Mouse (Mus musculus) spleen, postnatal 4 days (tissue): ENCODE results near the gene Psmd14.

Experiments
- DNase-seq, 2 experiments: peaks; one replicate each; pipeline ENCODE4 v3.0.0; 2022; ENCODE audit warnings: low spot score in 2 of 2

The Psmd14 gene

DNA sequence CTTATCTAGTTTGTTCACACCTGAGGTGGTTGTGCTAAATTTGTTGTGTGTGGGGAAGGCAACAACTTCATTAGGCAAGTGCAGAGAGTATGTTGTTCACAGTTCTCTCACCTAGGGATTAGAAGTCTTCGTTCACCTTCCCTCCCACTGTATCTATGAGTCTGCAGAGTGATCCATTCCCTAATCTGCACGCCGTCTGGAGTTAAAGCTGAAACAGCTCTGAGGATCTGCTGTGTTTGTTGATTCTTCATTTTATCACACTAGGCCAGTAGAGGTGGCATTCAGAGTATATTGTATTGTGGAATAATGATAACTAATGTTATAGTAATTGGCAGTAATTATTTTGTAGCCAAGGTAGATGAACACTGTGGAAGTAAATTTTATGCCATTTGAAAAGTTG is 48.5 kb downstream of the Psmd14 start:
- DNase-seq, result no peak

DNA sequence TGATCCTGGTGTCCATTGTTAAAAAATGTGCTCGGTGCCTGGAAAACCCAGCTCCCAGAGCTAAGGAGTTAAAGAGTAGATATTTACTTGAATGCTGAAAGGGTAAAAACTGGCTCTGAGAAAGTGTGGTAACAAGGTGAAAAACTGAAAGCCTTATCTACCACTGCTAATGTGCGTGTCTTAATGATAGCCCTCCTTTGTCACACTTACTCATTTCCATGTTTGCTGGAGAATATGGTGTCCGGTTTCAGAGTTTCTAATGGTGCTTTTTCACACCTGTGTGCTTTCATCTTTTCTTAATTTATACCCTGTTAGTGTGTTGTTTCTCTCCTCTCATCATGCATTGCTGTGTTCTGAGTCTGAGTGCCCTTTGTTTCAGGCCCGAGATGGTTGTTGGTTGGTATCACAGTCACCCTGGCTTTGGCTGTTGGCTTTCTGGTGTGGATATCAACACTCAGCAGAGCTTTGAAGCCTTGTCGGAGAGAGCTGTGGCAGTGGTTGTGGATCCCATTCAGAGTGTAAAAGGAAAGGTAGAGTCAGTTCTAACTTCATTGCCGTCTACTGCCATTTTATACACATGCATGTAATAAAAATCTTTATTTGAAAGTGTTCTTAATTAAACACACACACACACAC is 53.1 kb downstream of the Psmd14 start:
- no peak for DNase-seq

DNA sequence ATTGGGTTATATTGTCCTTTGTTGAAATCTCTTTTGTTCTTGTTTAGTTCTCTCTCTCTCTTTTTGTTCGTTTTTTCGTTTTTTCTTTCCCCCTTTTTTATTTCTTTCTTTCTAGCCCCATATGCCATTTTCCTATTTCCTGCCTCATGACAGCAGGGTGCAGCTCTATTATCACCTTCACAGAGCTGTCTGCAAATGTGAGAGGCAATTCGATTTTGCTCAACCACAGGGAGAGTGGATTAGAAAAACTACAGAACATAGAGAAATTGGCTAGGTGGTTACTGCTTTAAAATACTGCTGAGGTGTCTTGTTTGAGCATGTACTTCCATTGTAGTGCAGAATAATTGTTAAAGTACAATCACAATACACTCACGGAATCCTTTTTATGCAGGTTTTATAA is 54.0 kb downstream of the Psmd14 start:
- no peak for DNase-seq

DNA sequence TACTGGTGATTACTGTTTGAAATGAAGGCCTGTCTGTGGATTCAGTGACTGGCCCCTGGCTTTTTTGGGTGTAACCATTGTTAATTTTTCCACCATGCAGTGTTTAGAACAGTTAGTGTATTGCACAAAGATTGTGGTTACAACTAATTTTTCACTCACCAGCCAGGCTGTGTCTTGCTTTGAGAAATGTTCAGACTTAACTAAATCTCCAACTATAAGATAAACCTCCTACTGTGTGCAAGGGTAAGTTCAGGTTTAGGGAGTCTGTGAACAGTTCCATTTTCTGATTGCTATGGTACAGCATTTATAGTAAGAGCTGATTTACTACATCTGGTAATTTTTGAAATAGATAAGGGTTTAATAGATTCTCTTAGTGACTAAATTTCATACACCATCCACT is 69.3 kb downstream of the Psmd14 start:
- DNase-seq, result no peak

DNA sequence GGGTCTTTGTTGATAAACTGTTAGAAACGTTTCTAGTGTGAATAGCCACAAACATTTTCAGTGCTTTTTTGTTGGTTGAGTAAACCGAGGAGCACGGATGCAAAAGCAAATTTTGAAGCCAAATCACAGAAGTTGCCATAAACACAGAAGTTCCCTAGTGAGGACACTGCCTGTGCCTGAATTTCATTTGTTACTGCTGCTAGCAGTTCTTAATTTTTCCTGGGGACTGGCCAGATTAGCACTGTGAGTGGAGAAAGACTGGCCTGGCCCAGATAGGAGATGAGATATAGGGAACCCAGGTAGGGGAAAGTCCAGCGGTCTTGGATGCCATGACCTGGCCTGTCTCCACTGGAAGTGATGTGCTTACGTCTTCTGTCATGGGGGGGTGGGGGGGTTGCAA is 83.5 kb downstream of the Psmd14 start:
- DNase-seq, result no peak

DNA sequence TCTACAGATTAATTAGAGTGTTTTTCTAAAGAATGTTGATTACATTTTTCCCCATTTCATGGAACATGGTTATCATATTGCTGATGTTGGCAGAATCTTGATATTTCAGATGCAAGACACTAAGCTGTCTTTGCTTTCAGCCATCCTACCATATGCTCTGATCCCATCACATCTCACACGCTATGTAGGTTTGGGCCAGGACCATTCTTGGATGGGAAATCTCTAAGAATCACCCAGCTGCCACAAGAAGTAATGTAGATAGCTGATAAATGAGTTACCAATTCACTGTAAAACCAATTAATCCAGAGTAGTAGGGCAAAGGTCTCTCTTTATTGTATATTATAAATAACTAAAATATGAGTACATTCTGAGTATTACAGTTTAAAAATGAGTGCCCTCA is 86.6 kb downstream of the Psmd14 start:
- DNase-seq, result no peak

DNA sequence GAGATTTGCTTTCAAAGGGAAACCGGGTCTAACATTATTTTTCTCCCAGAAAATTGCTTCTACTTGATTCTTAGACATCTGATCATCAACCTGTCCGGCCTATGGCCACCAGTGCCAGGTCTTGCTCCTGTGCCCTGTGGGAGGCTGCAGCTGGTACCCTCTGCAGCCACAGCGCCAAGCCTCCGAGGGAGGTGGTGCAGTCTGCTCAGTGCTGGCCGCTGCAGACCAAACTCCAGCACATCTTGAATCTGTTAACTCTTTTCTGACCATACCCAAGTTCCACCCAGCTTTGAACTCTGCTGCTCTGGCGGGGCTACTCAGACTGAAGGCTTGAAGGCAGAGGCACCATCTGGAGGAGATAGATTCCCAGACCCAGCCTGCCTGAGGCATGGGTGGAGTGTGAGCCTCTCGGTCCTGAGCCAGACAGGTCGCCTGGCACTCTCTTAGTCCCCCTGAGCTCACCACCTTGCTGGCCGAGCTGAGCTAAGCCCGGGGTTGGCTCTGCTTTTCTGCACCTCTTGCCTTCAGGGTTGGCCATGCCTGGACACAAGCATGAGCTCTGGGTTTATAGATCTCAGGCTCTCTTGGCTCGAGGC is 91.3 kb downstream of the Psmd14 start, which contains the start of gene Tbr1:
Tbr1 (plus strand) TSS at position 275 of the 596 bp plus-strand sequence.
- no peak for DNase-seq

DNA sequence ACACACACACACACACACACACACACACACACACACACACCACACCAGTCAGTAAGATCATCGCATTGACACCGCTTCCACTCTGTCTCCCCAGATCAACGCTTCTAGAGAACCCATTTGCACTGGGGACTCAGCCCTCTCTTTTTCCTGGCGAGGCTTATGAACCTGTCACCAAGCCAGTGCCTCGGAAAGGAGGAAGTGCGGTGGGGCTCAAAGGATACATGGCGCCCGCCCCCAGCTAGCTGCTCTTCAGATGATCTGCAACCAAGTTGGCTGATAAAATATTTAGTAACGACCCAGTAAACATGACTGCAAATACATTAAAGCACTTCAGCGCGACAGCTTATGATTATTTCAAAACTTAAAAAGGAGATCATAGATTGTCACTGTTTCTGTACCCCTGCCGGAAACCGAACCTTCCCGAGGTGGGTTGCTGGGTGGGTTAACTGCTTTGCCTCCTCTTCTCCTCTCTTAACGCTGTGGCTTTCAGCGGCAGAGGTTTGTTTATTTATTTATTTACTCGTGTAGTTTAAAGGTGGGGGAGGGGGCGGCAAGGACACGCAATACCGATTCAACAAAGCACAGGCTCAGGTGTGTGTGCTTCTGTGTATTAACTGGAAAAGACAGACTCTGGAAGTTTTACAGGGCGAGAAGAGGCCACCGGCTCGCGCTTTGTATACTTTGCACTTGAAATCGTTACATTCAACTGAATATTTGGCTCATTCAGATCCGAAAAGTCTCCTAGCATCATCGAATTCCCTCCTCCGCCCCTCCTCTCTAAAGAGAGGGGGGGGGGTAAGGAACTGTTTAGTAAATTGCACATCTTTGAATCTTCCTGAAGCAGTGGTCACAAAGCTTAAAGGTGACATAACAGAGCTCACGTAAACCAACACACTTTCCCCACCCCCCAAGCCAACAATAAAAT is 92.2 kb downstream of the Psmd14 start:
- no peak for DNase-seq

DNA sequence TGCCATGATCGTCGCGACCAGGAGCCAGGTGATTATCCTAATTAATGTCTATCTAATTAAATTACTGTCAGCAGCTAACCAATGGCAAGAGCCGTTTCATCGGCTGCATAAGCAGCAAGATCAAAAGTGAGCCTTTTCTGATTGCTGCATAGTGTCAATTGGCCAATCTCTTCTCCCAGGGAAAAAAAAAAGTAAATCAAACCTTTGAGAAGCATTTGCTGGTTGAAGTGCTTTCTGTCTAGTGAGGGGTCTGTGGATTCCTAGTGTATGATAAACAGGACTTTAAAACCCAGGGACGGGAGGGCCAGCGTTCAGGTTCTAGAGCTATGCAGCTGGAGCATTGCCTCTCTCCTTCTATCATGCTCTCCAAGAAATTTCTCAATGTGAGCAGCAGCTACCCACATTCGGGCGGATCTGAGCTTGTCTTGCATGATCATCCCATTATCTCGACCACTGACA is 92.9 kb downstream of the Psmd14 start:
- no peak for DNase-seq

DNA sequence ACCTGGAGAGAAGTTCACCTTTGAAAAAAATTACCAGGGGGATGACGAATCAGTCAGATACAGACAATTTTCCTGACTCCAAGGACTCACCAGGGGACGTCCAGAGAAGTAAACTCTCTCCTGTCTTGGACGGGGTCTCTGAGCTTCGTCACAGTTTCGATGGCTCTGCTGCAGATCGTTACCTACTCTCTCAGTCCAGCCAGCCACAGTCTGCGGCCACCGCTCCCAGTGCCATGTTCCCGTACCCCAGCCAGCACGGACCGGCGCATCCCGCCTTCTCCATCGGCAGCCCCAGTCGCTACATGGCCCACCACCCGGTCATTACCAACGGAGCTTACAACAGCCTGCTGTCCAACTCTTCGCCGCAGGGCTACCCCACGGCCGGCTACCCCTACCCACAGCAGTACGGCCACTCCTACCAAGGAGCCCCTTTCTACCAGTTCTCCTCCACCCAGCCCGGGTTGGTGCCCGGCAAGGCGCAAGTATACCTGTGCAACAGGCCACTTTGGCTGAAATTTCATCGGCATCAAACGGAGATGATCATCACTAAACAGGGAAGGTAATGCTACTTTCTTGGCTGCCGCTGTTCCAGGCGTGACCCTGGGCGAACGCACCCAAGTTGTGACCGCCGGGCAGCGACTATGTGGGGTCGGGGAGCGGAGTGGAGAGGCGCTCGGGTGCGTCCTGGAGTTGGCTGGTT is 93.5 kb downstream of the Psmd14 start:
- no peak for DNase-seq

DNA sequence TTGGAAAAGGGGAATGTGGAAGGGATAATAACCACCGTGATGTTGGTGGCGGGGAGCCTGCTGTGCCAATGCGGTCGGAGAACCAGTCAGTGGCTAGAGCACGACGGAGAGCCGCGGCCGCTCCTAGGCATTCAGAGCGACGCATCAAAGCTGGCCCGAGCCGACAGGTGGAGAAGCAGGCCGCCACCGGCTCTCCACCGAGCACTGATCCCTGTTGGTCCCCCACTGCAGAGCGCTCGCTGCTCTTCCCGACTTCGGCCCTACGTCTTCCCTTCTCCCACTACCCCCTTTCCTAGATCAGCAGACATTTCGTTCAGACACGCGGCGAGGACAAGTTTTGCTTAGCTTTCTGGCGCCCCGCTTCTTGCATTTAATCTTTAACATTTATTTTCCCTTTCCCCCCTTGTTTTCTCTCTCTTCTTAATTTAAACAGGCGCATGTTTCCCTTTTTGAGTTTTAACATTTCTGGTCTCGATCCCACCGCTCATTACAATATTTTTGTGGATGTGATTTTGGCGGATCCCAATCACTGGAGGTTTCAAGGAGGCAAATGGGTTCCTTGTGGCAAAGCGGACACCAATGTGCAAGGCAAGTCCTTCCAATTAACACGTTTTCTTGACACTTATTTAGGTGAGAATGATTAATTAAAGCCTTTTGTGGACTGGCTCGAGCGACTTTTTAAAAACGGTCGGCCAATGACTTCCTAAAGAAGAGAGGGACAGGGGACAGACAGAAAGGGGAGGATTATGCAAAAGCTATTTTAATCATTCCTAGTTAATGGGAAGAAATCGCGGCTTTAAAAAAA is 94.2 kb downstream of the Psmd14 start:
- DNase-seq, result no peak

DNA sequence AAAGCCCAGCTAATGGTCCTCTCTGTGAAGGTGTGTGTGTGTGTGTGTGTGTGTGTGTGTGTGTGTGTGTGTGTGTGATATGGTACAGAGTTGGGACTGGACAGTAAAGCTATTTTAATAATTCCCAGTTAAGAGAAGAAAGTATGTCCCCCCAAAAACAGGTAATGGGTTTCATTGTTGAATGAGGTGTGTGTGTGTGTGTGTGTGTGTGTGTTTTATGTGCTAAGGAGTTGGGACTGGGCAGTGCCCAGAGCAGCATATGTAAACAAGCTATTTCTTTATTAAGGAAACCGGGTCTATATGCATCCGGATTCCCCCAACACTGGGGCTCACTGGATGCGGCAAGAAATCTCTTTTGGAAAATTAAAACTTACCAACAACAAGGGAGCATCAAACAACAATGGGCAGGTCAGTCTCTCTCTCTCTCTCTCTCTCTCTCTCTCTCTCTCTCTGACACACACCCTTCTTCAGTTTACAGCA is 94.9 kb downstream of the Psmd14 start:
- DNase-seq, result no peak

DNA sequence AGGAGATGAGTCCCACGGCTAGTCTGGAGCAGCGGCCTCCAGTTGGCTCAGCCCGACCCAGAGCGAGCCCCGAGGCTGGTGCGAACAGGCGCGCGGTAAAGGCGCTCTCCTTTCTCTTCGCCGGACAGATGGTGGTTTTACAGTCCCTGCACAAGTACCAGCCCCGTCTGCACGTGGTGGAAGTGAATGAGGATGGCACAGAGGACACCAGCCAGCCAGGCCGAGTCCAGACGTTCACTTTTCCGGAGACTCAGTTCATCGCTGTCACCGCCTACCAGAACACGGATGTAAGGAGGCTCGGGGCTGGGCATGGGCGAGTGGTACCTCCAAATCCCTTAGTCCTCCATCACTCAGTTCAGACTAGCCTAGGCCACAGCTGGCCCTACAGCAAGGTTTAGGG is 95.7 kb downstream of the Psmd14 start:
- DNase-seq, result no peak

DNA sequence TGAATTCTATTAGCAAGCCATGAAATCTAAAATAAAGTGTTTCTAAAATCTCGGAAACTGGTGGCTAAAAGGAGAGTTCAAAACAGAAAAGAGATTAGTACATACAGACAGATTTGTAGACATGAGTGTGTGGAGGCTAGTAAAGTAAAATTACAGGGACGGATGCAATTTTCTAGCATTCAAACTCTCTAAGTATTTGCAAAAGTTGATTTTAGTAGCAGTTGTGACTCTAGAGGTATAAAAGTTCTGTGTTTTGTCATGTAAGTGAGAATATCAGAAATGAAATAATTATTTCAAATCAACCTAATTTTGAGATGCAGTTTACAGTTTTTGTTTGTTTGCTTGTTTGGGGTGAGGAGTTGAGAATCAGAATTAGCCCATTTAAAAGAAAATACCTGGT is 96.3 kb downstream of the Psmd14 start:
- no peak for DNase-seq

DNA sequence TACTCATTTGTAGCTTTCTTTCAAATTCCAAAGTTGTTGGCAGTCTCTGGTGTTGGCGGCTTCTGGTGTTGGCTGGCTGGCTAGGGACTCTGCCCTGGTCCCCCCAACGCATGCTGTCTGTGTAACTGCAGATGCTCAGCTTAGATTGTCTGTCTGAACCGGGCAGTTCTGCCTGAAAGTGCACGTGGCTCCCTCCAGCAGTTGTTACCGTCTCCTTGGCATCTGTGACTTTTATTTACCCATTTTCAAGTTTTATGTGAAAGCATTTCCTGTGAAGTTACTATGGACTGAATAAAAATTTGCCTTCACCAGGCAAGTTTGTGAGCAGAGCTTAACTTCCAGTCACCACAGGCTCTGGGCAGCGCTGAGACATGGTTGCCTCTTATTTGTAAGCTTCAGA is 97.3 kb downstream of the Psmd14 start:
- DNase-seq, result no peak

DNA sequence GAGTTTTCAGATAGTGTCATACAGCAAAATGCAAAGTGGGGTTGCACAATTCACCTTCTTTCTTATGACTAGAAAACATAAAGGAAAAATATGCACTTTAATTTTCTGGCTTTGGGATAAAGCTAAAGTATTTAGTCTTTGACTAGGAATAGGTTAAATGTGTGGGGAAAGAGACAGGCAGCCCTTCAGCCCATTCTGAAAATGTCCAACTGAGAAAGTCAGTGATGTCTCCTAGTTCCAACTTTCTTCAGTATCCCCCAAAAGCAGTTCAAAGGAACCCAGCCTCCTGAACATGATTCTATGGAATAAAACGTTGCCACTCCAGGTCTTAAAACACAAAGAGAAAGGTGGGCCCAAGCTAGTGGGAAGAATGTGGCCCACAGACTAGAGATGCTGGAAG is 97.9 kb downstream of the Psmd14 start:
- no peak for DNase-seq

DNA sequence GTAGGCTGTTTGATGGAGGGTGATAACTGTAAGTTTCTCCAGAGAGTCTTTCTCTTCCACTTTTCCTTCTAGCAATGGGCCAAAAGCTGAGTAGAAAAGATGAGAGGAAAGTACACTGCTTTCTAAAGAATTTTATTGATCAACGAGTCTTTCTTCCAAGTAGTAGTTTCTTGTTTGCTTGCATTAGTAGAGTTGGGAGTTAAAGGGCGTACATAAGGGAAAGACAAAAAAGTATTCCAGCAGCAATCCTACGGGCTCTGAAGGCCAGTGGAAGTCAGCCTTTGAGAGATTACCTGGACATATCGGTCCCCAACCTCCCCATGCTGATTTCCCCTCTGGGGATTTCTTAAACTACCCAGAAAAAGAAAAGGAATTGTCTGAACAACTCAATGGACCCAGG is 99.3 kb downstream of the Psmd14 start:
- no peak for DNase-seq

DNA sequence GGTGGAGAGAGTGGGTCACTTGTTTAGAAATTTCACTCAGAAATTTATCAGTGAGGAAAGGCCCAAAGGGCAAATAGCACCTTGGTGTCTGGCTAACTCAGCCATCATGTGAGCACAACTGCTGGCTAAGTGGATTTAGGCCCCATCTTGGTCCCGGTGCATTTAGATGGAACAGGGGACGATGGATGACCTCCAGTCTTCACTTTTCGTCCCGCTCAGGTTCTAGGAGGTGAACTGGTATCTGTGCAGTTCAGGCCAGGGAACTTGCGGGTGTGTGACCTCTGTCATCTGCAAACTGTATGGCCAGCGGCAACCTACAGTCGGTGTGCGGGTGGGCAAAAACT is 99.6 kb downstream of the Psmd14 start:
- no peak for DNase-seq

DNA sequence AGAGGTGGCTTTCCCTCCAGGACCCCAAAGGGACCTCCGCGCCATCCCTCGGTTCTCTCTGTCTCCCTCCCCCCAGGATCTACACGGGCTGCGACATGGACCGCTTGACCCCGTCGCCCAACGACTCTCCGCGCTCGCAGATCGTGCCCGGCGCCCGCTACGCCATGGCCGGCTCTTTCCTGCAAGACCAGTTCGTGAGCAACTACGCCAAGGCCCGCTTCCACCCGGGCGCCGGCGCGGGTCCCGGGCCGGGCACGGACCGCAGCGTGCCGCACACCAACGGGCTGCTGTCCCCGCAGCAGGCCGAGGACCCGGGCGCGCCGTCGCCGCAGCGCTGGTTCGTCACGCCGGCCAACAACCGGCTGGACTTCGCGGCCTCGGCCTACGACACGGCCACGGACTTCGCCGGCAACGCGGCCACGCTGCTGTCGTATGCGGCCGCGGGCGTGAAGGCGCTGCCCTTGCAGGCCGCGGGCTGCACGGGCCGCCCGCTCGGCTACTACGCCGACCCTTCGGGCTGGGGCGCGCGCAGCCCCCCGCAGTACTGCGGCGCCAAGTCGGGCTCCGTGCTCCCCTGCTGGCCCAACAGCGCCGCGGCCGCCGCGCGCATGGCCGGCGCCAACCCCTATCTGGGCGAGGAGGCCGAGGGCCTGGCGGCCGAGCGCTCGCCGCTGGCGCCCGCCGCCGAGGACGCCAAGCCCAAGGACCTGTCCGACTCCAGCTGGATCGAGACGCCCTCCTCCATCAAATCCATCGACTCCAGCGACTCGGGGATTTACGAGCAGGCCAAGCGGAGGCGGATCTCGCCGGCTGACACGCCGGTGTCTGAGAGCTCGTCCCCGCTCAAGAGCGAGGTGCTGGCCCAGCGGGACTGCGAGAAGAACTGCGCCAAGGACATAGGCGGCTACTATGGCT is 100.3 kb downstream of the Psmd14 start:
- no peak for DNase-seq

DNA sequence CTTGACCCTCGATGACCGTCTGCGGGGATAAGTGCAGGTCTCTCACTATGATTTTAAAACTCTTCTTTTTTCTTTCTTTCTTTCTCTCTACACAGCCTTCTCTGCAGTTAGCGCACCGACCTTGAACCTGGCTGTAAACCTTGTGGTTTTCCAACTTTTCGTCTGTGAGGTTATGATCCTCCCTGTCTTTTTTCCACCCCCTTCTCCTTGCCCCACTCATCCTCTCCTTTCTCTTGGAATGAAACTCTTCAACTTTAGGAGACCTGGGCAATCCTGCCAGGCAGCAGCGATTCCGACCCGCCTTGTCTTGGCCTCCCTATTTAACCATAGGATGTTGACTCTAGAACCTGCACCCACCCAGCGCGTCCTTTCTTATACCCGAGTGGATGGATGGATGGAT is 101.0 kb downstream of the Psmd14 start:
- DNase-seq, result no peak
